Mouse (Mus musculus): Measurements from ENCODE around the gene Cyp2t4. TPM values are rescaled to one million over a fixed set of nuclear protein-coding genes. Genes with fewer than 3 reads are reported as not detected.

The Cyp2t4 gene
- total RNA-seq, 2 experiments from 2014 or later = not detected

Small RNA genes within 50 kb of the gene (microRNA-seq; reads per million reads assigned to microRNA genes)
- 0.24 to 1.4 reads per million in 2 experiments for gene Mir1191
- gene Mir3101 = 0.24 to 1.7 reads per million in 2 experiments

Other genes starting within 250 kb of the Cyp2t4 start
- gene Cyp2a22, start 214.3 kb upstream of the Cyp2t4 start, total RNA-seq (2021) = not detected
- not detected for gene Cyp2a12, start 124.6 kb upstream of the Cyp2t4 start, total RNA-seq (2021)
- 1 to 10 TPM in 1 of 2 experiments, not detected in 1; 2.5 TPM for gene Cyp2f2, start 33.8 kb upstream of the Cyp2t4 start, total RNA-seq (2021)
- 10 to 100 TPM; 57.9 to 59.4 TPM for gene Egln2, start 13.1 kb downstream of the Cyp2t4 start, total RNA-seq (2021)
- gene Rab4b, start 25.2 kb downstream of the Cyp2t4 start, total RNA-seq (2021) = 10 to 100 TPM; 21.9 to 22.8 TPM
- gene Gm21983, start 27.4 kb downstream of the Cyp2t4 start, total RNA-seq (2021) = under 1 TPM in 1 of 2 experiments, not detected in 1; 0.31 TPM
- not detected for gene Mia, start 27.4 kb downstream of the Cyp2t4 start, total RNA-seq (2021)
- 10 to 100 TPM; 13.6 to 14.1 TPM for gene BC024978, start 42.1 kb downstream of the Cyp2t4 start, total RNA-seq (2021)
- 10 to 100 TPM; 46.9 to 52.7 TPM for gene Snrpa, start 42.6 kb downstream of the Cyp2t4 start, total RNA-seq (2021)
- gene Itpkc, start 74.9 kb downstream of the Cyp2t4 start, total RNA-seq (2021) = 1 to 10 TPM; 4.2 to 4.5 TPM
- 10 to 100 TPM; 12.8 TPM for gene Coq8b, start 79.3 kb downstream of the Cyp2t4 start, total RNA-seq (2021)
- gene Numbl, start 104.7 kb downstream of the Cyp2t4 start, total RNA-seq (2021) = 10 to 100 TPM; 10.7 to 13.8 TPM
- gene Ltbp4, start 184.0 kb downstream of the Cyp2t4 start, total RNA-seq (2021) = 100 to 1,000 TPM; 387 to 393 TPM
- 10 to 100 TPM; 13.8 to 17.5 TPM for gene Shkbp1, start 202.3 kb downstream of the Cyp2t4 start, total RNA-seq (2021)
- under 1 TPM in 1 of 2 experiments, not detected in 1; 0.99 TPM for gene Gm20479, start 203.7 kb downstream of the Cyp2t4 start, total RNA-seq (2021)